Mouse (Mus musculus) heart, embryonic 10.5 days (tissue): ENCODE data around the gene Fmo1. TPM values are rescaled to one million over a fixed set of nuclear protein-coding genes. Genes with fewer than 3 reads are reported as not detected.

Experiments used
- DNase-seq: peaks from one replicate; pipeline ENCODE4 v3.0.0-alpha.2; 2017; ENCODE audit warnings: low spot score
- H3K27ac ChIP-seq: fragments of 300-500 bp; sonication (generic); 2 replicates; pipeline ENCODE4 v1.5.1; 2016; ENCODE audit warnings: mild to moderate bottlenecking
- H3K27me3 ChIP-seq: fragments of 300-500 bp; sonication (generic); 2 replicates; pipeline ENCODE4 v1.6.1; 2016; ENCODE audit warnings: mild to moderate bottlenecking; ENCODE audit not compliant: poor library complexity, insufficient read depth, severe bottlenecking
- H3K36me3 ChIP-seq: fragments of 300-500 bp; sonication (generic); 2 replicates; pipeline ENCODE4 v1.6.1; 2016; ENCODE audit warnings: mild to moderate bottlenecking, moderate library complexity
- H3K4me1 ChIP-seq: fragments of 300-500 bp; sonication (generic); 2 replicates; pipeline ENCODE4 v1.6.1; 2016; ENCODE audit warnings: mild to moderate bottlenecking
- H3K4me3 ChIP-seq: fragments of 300-500 bp; sonication (generic); 2 replicates; pipeline ENCODE4 v1.5.1; 2016; ENCODE audit warnings: mild to moderate bottlenecking, moderate library complexity
- H3K9me3 ChIP-seq: fragments of 300-500 bp; sonication (generic); 2 replicates; pipeline ENCODE4 v1.6.1; 2016; ENCODE audit warnings: mild to moderate bottlenecking, moderate library complexity
- WGBS: fragments of 180-500 bp; shearing (Covaris S2); methylation state at CpG from one replicate; pipeline ENCODE4 v1.1.7; 2016; 5-methylcytosine and 5-hydroxymethylcytosine counted together
- polyA plus RNA-seq: library from polyadenylated mRNA; unstranded; fragments of >200 nt; fragmentation: Nextera tagmentation; extraction: Ambion mirVana; gene quantifications from 2 replicates; pipeline ENCODE4 v1.2.1, GENCODE M21; 2016

The Fmo1 gene
- polyA plus RNA-seq, 1 experiment from 2014 or later, result 2.8 TPM

GRCm38 (mm10) chr1:162879595-162880369 is 13.4 kb upstream of the Fmo1 start:
- Histone ChIP-seq H3K36me3 (no peaks in the 10 kb centered on the region), H3K4me1 (no peaks in the 10 kb centered on the region), H3K4me3 (no peak overlapping the region), H3K27ac (no peak overlapping the region), H3K9me3 (no peaks in the 10 kb centered on the region), H3K27me3 (no peaks in the 10 kb centered on the region)
- 45% methylated on average over 11 of the region's 11 CpGs for WGBS
- no peak for DNase-seq

- H3K27me3 ChIP-seq, result no peaks in the 10 kb centered on the region
- no peaks in the 10 kb centered on the region for H3K9me3 ChIP-seq
- H3K27ac ChIP-seq, result no peak overlapping the region
- 22% methylated on average over 3 of the region's 3 CpGs for WGBS
- H3K36me3 ChIP-seq, result no peaks in the 10 kb centered on the region
- H3K4me1 ChIP-seq, result peaks cover 9% of the 10 kb centered on the region
- DNase-seq, result no peak
- H3K4me3 ChIP-seq, result no peak overlapping the region
Observed at GRCm38 (mm10) chr1:162875091-162875490, 8.7 kb upstream of the Fmo1 start.

- H3K9me3 ChIP-seq, result no peaks in the 10 kb centered on the region
- H3K4me1 ChIP-seq, result peaks cover 9% of the 10 kb centered on the region
- no peak overlapping the region for H3K27ac ChIP-seq
- H3K36me3 ChIP-seq, result no peaks in the 10 kb centered on the region
- no peak overlapping the region for H3K4me3 ChIP-seq
- DNase-seq, result no peak
- WGBS, result 49% methylated on average over 9 of the region's 9 CpGs
- no peaks in the 10 kb centered on the region for H3K27me3 ChIP-seq
Observed at GRCm38 (mm10) chr1:162871701-162872311, 5.4 kb upstream of the Fmo1 start.

- DNase-seq, result no peak
- H3K36me3 ChIP-seq, result no peaks in the 10 kb centered on the region
- WGBS, result 69% methylated on average over 7 of the region's 7 CpGs
- no peaks in the 10 kb centered on the region for H3K9me3 ChIP-seq
- H3K27me3 ChIP-seq, result no peaks in the 10 kb centered on the region
- H3K4me3 ChIP-seq, result no peak overlapping the region
- H3K27ac ChIP-seq, result no peak overlapping the region
- H3K4me1 ChIP-seq, result peaks cover 9% of the 10 kb centered on the region
Observed at GRCm38 (mm10) chr1:162870978-162871377, 4.6 kb upstream of the Fmo1 start.

- no peaks in the 10 kb centered on the region for H3K27me3 ChIP-seq
- no peak overlapping the region for H3K27ac ChIP-seq
- no peaks in the 10 kb centered on the region for H3K9me3 ChIP-seq
- H3K36me3 ChIP-seq, result no peaks in the 10 kb centered on the region
- H3K4me3 ChIP-seq, result no peak overlapping the region
- DNase-seq, result no peak
- WGBS, result 83% methylated on average over 4 of the region's 4 CpGs
- H3K4me1 ChIP-seq, result peaks cover 9% of the 10 kb centered on the region
Observed at GRCm38 (mm10) chr1:162867396-162867795, 986 bp upstream of the Fmo1 start.

- WGBS, result 67% methylated on average over 3 of the region's 3 CpGs
- no peak overlapping the region for H3K4me3 ChIP-seq
- no peaks in the 10 kb centered on the region for H3K4me1 ChIP-seq
- no peak overlapping the region for H3K27ac ChIP-seq
- no peaks in the 10 kb centered on the region for H3K9me3 ChIP-seq
- no peaks in the 10 kb centered on the region for H3K27me3 ChIP-seq
- no peaks in the 10 kb centered on the region for H3K36me3 ChIP-seq
- DNase-seq, result no peak
Observed at GRCm38 (mm10) chr1:162865493-162865830, 948 bp downstream of the Fmo1 start.

GRCm38 (mm10) chr1:162864816-162865492 is 1.5 kb downstream of the Fmo1 start:
- WGBS, result 78% methylated on average over 8 of the region's 8 CpGs
- no peak overlapping the region for H3K4me3 ChIP-seq
- DNase-seq, result no peak

GRCm38 (mm10) chr1:162864279-162864678 is 2.1 kb downstream of the Fmo1 start:
- WGBS, result 91% methylated on average over 5 of the region's 5 CpGs
- Histone ChIP-seq H3K27ac (no peak overlapping the region), H3K4me3 (no peak overlapping the region), H3K27me3 (no peaks in the 10 kb centered on the region), H3K36me3 (no peaks in the 10 kb centered on the region), H3K9me3 (no peaks in the 10 kb centered on the region), H3K4me1 (0 out of 2 replicates have a peak, but pooled peaks cover 1% of the 10 kb centered on the region)
- no peak for DNase-seq

More at GRCm38 (mm10) chr1:162864816-162865492, 1.5 kb downstream of the Fmo1 start:
- no peak overlapping the region for H3K27ac ChIP-seq
- no peaks in the 10 kb centered on the region for H3K4me1 ChIP-seq
- no peaks in the 10 kb centered on the region for H3K27me3 ChIP-seq
- H3K36me3 ChIP-seq, result no peaks in the 10 kb centered on the region
- H3K9me3 ChIP-seq, result no peaks in the 10 kb centered on the region

- no peaks in the 10 kb centered on the region for H3K27me3 ChIP-seq
- WGBS, result 86% methylated on average over 3 of the region's 3 CpGs
- H3K36me3 ChIP-seq, result no peaks in the 10 kb centered on the region
- H3K4me3 ChIP-seq, result no peak overlapping the region
- H3K4me1 ChIP-seq, result 0 out of 2 replicates have a peak, but pooled peaks cover 2% of the 10 kb centered on the region
- H3K27ac ChIP-seq, result no peak overlapping the region
- no peaks in the 10 kb centered on the region for H3K9me3 ChIP-seq
- no peak for DNase-seq
Observed at GRCm38 (mm10) chr1:162863579-162863978, 2.8 kb downstream of the Fmo1 start.

- Histone ChIP-seq H3K4me3 (no peak overlapping the region), H3K36me3 (no peaks in the 10 kb centered on the region), H3K9me3 (no peaks in the 10 kb centered on the region), H3K4me1 (0 out of 2 replicates have a peak, but pooled peaks cover 2% of the 10 kb centered on the region), H3K27me3 (no peaks in the 10 kb centered on the region), H3K27ac (no peak overlapping the region)
- 38% methylated on average over 1 of the region's 1 CpGs for WGBS
- DNase-seq, result no peak
Observed at GRCm38 (mm10) chr1:162862328-162862727, 4.1 kb downstream of the Fmo1 start.

- no peak overlapping the region for H3K27ac ChIP-seq
- DNase-seq, result no peak
- 0 out of 2 replicates have a peak, but pooled peaks cover 2% of the 10 kb centered on the region for H3K4me1 ChIP-seq
- WGBS, result 86% methylated on average over 9 of the region's 9 CpGs
- H3K4me3 ChIP-seq, result no peak overlapping the region
- H3K27me3 ChIP-seq, result no peaks in the 10 kb centered on the region
- H3K36me3 ChIP-seq, result no peaks in the 10 kb centered on the region
- H3K9me3 ChIP-seq, result no peaks in the 10 kb centered on the region
Observed at GRCm38 (mm10) chr1:162859996-162860605, 6.3 kb downstream of the Fmo1 start.

- no peak for DNase-seq
Observed at GRCm38 (mm10) chr1:162859545-162859976, 6.8 kb downstream of the Fmo1 start.

GRCm38 (mm10) chr1:162858748-162859130 is 7.7 kb downstream of the Fmo1 start:
- Histone ChIP-seq H3K27ac (no peak overlapping the region), H3K9me3 (no peaks in the 10 kb centered on the region), H3K27me3 (no peaks in the 10 kb centered on the region), H3K36me3 (no peaks in the 10 kb centered on the region), H3K4me1 (0 out of 2 replicates have a peak, but pooled peaks cover 2% of the 10 kb centered on the region), H3K4me3 (no peak overlapping the region)
- WGBS, result 78% methylated on average over 12 of the region's 12 CpGs
- DNase-seq, result no peak

More at GRCm38 (mm10) chr1:162859545-162859976, 6.8 kb downstream of the Fmo1 start:
- H3K4me3 ChIP-seq, result no peak overlapping the region
- H3K27me3 ChIP-seq, result no peaks in the 10 kb centered on the region
- no peak overlapping the region for H3K27ac ChIP-seq
- 0 out of 2 replicates have a peak, but pooled peaks cover 2% of the 10 kb centered on the region for H3K4me1 ChIP-seq
- no peaks in the 10 kb centered on the region for H3K9me3 ChIP-seq
- no peaks in the 10 kb centered on the region for H3K36me3 ChIP-seq
- WGBS, result 68% methylated on average over 10 of the region's 10 CpGs
